Mouse (Mus musculus) G1E (cell line): ENCODE results near the gene Sost.
"Not testable (repeated sequence)": the region's sequence is repeated elsewhere in the genome, so short reads cannot be mapped to it uniquely, and the experiment has no call there.

ENCODE experiments used
- CTCF ChIP-seq: IDR thresholded peaks from 2 replicates; pipeline ENCODE4 v1.5.1; 2012; ENCODE audit warnings: low read depth, low read length, inconsistent platforms, mixed read lengths
- GATA1 ChIP-seq: IDR thresholded peaks from 2 replicates; pipeline ENCODE4 v1.6.1; 2012; ENCODE audit warnings: borderline replicate concordance, low read length, inconsistent platforms, mixed read lengths
- POLR2AphosphoS5 ChIP-seq: IDR thresholded peaks from 2 replicates; pipeline ENCODE4 v1.6.1; 2012; ENCODE audit warnings: low read depth, low read length, inconsistent platforms; ENCODE audit not compliant: insufficient replicate concordance
- TAL1 ChIP-seq: conservative IDR thresholded peaks from 2 replicates; pipeline ENCODE4 v1.6.1; 2012; ENCODE audit warnings: low read depth, low read length, inconsistent platforms, mixed read lengths

DNA sequence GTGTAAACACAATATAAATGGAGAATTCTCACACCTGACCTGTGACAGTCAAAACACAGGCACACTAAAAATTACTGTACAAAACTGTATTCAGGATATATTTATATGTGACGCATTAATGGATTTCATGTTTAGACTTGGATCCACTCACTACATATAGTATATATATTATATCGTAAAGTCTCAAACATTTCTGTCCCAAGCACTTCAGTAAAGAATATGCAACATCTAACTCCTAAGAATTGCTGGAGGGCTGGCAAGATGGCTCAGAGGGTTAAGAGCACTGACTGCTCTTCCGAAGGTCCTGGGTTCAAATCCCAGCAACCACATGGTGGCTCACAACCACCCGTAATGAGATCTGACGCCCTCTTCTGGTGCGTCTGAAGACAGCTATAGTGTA lies 18.6 kb upstream of the Sost start:
- not testable (repeated sequence) for TF ChIP-seq CTCF, TAL1, GATA1, POLR2AphosphoS5
